Mouse (Mus musculus) heart, adult 10 weeks (tissue): Measurements from ENCODE around the gene Gemin8. TPM values are rescaled to one million over a fixed set of nuclear protein-coding genes. Genes with fewer than 3 reads are reported as not detected.

Experiments
- polyA plus RNA-seq: library from polyadenylated mRNA; stranded (reverse); fragments of 350-450 nt; fragmentation: Illumina TruSeq; extraction: RNeasy Lipid Tissue Mini Kit (QIAGEN cat#74804); gene quantifications from one replicate; pipeline ENCODE4 v1.2.3, GENCODE M21; 2014; ENCODE audit warnings: low read depth, low replicate concordance

Gene Gemin8
- 2.9 TPM for polyA plus RNA-seq

DNA sequence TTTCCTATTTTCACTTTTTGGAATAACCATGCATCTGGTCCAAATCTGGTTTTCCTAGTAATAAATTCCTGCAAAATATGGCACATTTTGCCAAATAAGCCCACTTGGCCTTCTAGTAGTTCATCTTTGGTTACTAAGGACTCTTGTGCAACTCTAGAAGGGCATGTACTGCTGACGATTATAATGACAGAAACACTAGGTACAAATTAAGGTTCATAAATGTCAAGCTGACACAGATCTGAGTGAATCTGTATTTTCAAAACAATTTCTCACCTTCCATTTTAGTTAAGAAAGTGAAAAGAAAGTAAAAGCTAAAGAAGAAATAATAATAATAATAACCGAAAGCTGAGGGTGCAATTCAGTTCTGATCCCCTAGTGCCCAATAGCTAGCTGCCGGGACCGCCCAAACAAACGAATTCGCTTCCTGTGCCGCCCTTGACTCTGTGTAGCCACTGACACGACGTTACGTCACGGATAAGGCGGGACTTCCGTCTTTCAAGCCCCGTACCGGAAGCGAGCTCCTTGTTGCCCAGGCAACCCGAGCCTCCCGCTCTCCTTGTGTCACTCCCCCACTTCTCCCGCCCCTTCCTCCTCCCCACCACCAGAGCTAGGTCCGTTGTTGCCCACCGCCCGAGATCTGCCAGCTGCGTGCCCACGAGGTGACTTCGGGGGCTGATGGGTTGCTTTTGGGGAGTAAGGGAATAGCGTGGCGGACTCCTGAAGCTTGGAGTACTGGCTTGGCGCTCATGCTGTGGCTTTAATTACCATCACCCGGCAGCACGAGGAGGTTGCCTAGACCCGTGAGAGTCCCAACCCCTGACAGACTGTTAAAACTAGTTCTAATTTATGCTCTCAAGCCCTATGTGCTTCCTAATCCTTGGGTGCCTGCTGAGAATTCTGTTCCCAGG lies at the start of gene Gemin8:
Gene Gemin8, plus strand, starts transcription at position 563 of the 908 bp plus-strand sequence.

GRCm38 (mm10) chrX:166238831-166239460 lies 68.7 kb downstream of the Gemin8 start, which contains the start of gene Gpm6b:
TSS of gene Gpm6b (plus strand) at chrX:166238911.

Other genes starting within 250 kb of the Gemin8 start
- 12.8 TPM for gene Gpm6b, start 68.5 kb downstream of the Gemin8 start, polyA plus RNA-seq